Mouse (Mus musculus): Measurements from ENCODE around the gene Fam184b. TPM values are rescaled to one million over a fixed set of nuclear protein-coding genes. Genes with fewer than 3 reads are reported as not detected.

The Fam184b gene
- polyA plus RNA-seq, 1 experiment from 2014 or later = 6.7 TPM

- no peak overlapping the region for H3K27ac ChIP-seq
- no peaks in the 10 kb centered on the region for H3K4me1 ChIP-seq (replicated peaks; ENCODE audit: control insufficient read depth, insufficient read depth, low read length)
- no peak overlapping the region for H3K4me2 ChIP-seq (replicated peaks)
- H3K9me3 ChIP-seq (ENCODE audit: control insufficient read depth, low read length) = peaks cover 11% of the 10 kb centered on the region; the same call in 1 of the 2 replicates
- H3K27me3 ChIP-seq (ENCODE audit: control insufficient read depth, insufficient read depth, low read length) = no peaks in the 10 kb centered on the region
- H3K36me3 ChIP-seq (replicated peaks; ENCODE audit: control insufficient read depth, insufficient read depth) = no peaks in the 10 kb centered on the region
- no peak overlapping the region for H3K9ac ChIP-seq
- ATAC-seq (ENCODE audit: low FRiP score) (no peak), DNase-seq (ENCODE audit: low spot score) (no peak)
- H3K4me3 ChIP-seq (replicated peaks; ENCODE audit: low read length) = no peak overlapping the region
These were observed 9.9 kb downstream of the Fam184b start for GRCm38 (mm10) chr5:45629470-45629869.

DNA sequence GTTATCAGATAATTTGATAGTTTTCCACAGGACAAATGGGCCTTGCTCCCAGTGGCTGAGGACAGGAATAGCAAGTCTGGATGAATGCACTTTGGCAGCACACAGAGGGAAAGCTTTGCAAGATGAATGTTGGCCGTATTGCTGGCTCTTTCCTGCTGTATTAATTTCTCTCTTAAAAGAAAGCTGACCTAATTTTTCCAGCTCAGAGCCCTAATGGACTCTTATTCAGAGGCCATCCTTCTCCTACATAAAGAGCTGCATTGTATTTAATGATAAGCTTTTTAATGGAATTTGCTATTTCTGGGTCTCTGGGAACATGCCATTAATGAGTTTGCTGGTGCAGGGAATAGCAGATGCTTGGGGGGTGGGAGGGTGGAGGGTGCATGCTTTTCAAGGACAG lies 11.6 kb downstream of the Fam184b start:
- Histone ChIP-seq H3K27me3 (ENCODE audit: control insufficient read depth, insufficient read depth, low read length) (no peaks in the 10 kb centered on the region), H3K4me1 (replicated peaks; ENCODE audit: control insufficient read depth, insufficient read depth, low read length) (no peaks in the 10 kb centered on the region), H3K9me3 (ENCODE audit: control insufficient read depth, low read length) (peaks cover 18% of the 10 kb centered on the region; the same call in 1 of the 2 replicates), H3K4me3 (replicated peaks; ENCODE audit: low read length) (no peak overlapping the region), H3K4me2 (replicated peaks) (no peak overlapping the region), H3K27ac (no peak overlapping the region), H3K36me3 (replicated peaks; ENCODE audit: control insufficient read depth, insufficient read depth) (no peaks in the 10 kb centered on the region), H3K9ac (no peak overlapping the region)
- 67% methylated on average over 1 of the region's 1 CpGs for WGBS
- DNase-seq (ENCODE audit: low spot score) (no peak), ATAC-seq (ENCODE audit: low FRiP score) (no peak)

DNA sequence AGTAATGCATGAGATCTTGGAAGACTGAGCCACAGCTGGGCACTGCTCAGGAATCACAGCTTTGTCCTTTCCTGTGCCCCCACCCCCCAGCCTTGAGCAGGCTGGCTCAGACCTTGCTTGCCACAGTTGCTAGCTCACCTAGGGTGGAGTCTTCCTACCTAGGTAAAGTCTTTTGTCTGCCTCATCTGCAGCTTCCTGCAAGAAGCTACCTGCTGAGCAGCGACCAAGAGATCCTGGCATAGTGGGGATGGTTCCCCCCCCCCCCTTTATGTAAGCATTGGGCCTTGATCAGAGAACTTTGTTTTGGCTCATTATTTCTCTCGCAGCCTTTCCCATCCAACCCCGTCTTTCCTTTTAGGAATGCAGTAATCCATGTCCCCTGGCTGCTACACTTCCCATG lies 17.9 kb downstream of the Fam184b start:
- Histone ChIP-seq H3K9ac (no peak overlapping the region), H3K4me3 (replicated peaks; ENCODE audit: low read length) (no peak overlapping the region), H3K27ac (no peak overlapping the region), H3K36me3 (replicated peaks; ENCODE audit: control insufficient read depth, insufficient read depth) (no peaks in the 10 kb centered on the region), H3K27me3 (ENCODE audit: control insufficient read depth, insufficient read depth, low read length) (no peaks in the 10 kb centered on the region), H3K4me1 (replicated peaks; ENCODE audit: control insufficient read depth, insufficient read depth, low read length) (no peaks in the 10 kb centered on the region), H3K4me2 (replicated peaks) (no peak overlapping the region), H3K9me3 (ENCODE audit: control insufficient read depth, low read length) (peaks cover 25% of the 10 kb centered on the region)
- ATAC-seq (ENCODE audit: low FRiP score) (no peak), DNase-seq (ENCODE audit: low spot score) (no peak)
- 51% methylated on average over 3 of the region's 3 CpGs for WGBS

DNA sequence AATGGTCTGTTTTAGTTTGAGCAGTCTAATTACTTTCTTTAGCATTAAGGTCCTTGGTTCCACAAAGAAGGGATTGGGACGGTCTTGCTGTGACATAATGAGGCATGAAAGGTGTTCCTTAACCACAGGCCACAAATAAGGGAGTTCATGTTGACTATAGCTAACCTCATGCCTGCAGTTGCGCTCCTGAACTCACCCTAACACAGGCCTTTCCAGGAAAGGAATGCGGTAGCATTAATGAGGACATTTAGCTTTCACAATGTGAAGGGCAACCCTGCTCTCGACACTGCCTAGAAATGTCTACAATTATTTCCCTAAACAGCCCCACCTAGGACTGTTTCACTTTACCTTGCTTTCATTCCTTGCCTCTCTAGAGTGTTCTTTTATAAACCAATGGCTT lies 40.4 kb downstream of the Fam184b start:
- Histone ChIP-seq H3K27ac (no peak overlapping the region), H3K27me3 (ENCODE audit: control insufficient read depth, insufficient read depth, low read length) (0 out of 2 replicates have a peak, but pooled peaks cover 2% of the 10 kb centered on the region), H3K9ac (no peak overlapping the region), H3K4me3 (replicated peaks; ENCODE audit: low read length) (no peak overlapping the region), H3K4me2 (replicated peaks) (no peak overlapping the region), H3K4me1 (replicated peaks; ENCODE audit: control insufficient read depth, insufficient read depth, low read length) (0 out of 2 replicates have a peak, but pooled peaks cover 3% of the 10 kb centered on the region), H3K36me3 (replicated peaks; ENCODE audit: control insufficient read depth, insufficient read depth) (no peaks in the 10 kb centered on the region), H3K9me3 (ENCODE audit: control insufficient read depth, low read length) (0 out of 2 replicates have a peak, but pooled peaks cover 3% of the 10 kb centered on the region)
- 77% methylated on average over 4 of the region's 4 CpGs for WGBS
- no peak for ATAC-seq (ENCODE audit: low FRiP score)
- no peak for DNase-seq (ENCODE audit: low spot score)

- H3K36me3 ChIP-seq (replicated peaks; ENCODE audit: control insufficient read depth, insufficient read depth) = no peaks in the 10 kb centered on the region
- DNase-seq (ENCODE audit: low spot score) (peak; percentile 66), ATAC-seq (ENCODE audit: low FRiP score) (peak; percentile 85; the same call in 1 of the 2 replicates)
- H3K4me1 ChIP-seq (replicated peaks; ENCODE audit: control insufficient read depth, insufficient read depth, low read length) = 0 out of 2 replicates have a peak, but pooled peaks cover 3% of the 10 kb centered on the region
- H3K27ac ChIP-seq = peak overlapping the region; percentile 29
- H3K27me3 ChIP-seq (ENCODE audit: control insufficient read depth, insufficient read depth, low read length) = 0 out of 2 replicates have a peak, but pooled peaks cover 3% of the 10 kb centered on the region
- H3K9me3 ChIP-seq (ENCODE audit: control insufficient read depth, low read length) = 0 out of 2 replicates have a peak, but pooled peaks cover 3% of the 10 kb centered on the region
- H3K9ac ChIP-seq = no peak overlapping the region
- no peak overlapping the region for H3K4me2 ChIP-seq (replicated peaks)
- 45% methylated on average over 3 of the region's 3 CpGs for WGBS
- H3K4me3 ChIP-seq (replicated peaks; ENCODE audit: low read length) = no peak overlapping the region
These were observed 43.9 kb downstream of the Fam184b start for GRCm38 (mm10) chr5:45595363-45596039.

DNA sequence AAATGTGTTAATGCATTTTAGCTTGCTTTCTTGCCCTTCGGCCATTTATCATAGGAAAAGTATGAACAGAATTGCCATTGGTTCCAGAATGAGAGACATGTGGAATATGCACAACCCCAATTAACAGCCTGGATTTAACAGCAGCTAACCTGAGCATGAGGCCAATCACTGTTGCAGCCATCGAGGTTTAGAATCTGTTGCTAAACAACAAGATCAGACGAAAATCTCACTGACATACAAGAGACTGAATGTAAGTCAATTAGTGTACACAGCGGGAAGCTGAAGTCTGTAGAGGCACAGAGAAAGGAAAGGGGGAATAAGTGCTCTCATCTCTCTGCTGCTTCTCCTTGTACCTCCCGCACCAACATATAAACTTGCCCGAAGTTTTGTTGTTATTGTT lies 46.1 kb downstream of the Fam184b start:
- WGBS = 75% methylated on average over 6 of the region's 6 CpGs
- DNase-seq (ENCODE audit: low spot score) = no peak
- H3K9me3 ChIP-seq (ENCODE audit: control insufficient read depth, low read length) = 0 out of 2 replicates have a peak, but pooled peaks cover 3% of the 10 kb centered on the region

GRCm38 (mm10) chr5:45590094-45590493 lies 49.3 kb downstream of the Fam184b start:
- DNase-seq (ENCODE audit: low spot score) = no peak
- WGBS = 89% methylated on average over 4 of the region's 4 CpGs
- ATAC-seq (ENCODE audit: low FRiP score) = no peak
- Histone ChIP-seq H3K4me3 (replicated peaks; ENCODE audit: low read length) (no peak overlapping the region), H3K27me3 (ENCODE audit: control insufficient read depth, insufficient read depth, low read length) (0 out of 2 replicates have a peak, but pooled peaks cover 3% of the 10 kb centered on the region), H3K36me3 (replicated peaks; ENCODE audit: control insufficient read depth, insufficient read depth) (no peaks in the 10 kb centered on the region), H3K4me1 (replicated peaks; ENCODE audit: control insufficient read depth, insufficient read depth, low read length) (no peaks in the 10 kb centered on the region), H3K9me3 (ENCODE audit: control insufficient read depth, low read length) (peaks cover 13% of the 10 kb centered on the region; the same call in 1 of the 2 replicates), H3K9ac (no peak overlapping the region), H3K4me2 (replicated peaks) (no peak overlapping the region), H3K27ac (no peak overlapping the region)

More for the DNA sequence above, 46.1 kb downstream of the Fam184b start:
- no peak for ATAC-seq (ENCODE audit: low FRiP score)
- Histone ChIP-seq H3K4me2 (replicated peaks) (no peak overlapping the region), H3K27ac (no peak overlapping the region), H3K27me3 (ENCODE audit: control insufficient read depth, insufficient read depth, low read length) (0 out of 2 replicates have a peak, but pooled peaks cover 3% of the 10 kb centered on the region), H3K4me3 (replicated peaks; ENCODE audit: low read length) (no peak overlapping the region), H3K4me1 (replicated peaks; ENCODE audit: control insufficient read depth, insufficient read depth, low read length) (0 out of 2 replicates have a peak, but pooled peaks cover 3% of the 10 kb centered on the region), H3K36me3 (replicated peaks; ENCODE audit: control insufficient read depth, insufficient read depth) (no peaks in the 10 kb centered on the region), H3K9ac (no peak overlapping the region)

DNA sequence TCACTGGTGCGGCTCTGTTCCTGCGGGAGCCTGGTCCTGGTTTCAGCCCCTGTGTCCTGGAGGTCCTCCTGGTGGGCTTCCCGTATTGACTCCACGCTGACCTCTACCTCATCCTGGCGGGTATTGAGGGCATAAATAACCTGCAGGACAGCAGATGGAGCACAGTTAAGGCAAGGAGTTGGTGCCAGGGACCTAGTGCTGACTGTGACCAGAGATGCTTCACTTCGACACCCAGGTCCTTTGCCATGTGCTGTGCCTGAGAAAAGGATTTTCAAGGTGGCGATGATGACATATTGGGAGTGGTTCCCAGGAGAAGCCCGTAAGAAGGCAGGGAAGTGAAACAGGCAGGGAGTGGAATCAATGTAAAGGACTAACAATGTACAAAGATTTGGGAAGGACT lies 54.8 kb downstream of the Fam184b start:
- no peak overlapping the region for H3K9ac ChIP-seq
- H3K9me3 ChIP-seq (ENCODE audit: control insufficient read depth, low read length) = peaks cover 14% of the 10 kb centered on the region; the same call in 1 of the 2 replicates
- no peaks in the 10 kb centered on the region for H3K27me3 ChIP-seq (ENCODE audit: control insufficient read depth, insufficient read depth, low read length)
- H3K4me2 ChIP-seq (replicated peaks) = no peak overlapping the region
- ATAC-seq (ENCODE audit: low FRiP score) (no peak), DNase-seq (ENCODE audit: low spot score) (no peak)
- H3K4me1 ChIP-seq (replicated peaks; ENCODE audit: control insufficient read depth, insufficient read depth, low read length) = no peaks in the 10 kb centered on the region
- no peaks in the 10 kb centered on the region for H3K36me3 ChIP-seq (replicated peaks; ENCODE audit: control insufficient read depth, insufficient read depth)
- H3K4me3 ChIP-seq (replicated peaks; ENCODE audit: low read length) = no peak overlapping the region
- 88% methylated on average over 8 of the region's 8 CpGs for WGBS
- no peak overlapping the region for H3K27ac ChIP-seq

- ATAC-seq (ENCODE audit: low FRiP score) = no peak
- Histone ChIP-seq H3K4me2 (replicated peaks) (no peak overlapping the region), H3K27me3 (ENCODE audit: control insufficient read depth, insufficient read depth, low read length) (no peaks in the 10 kb centered on the region), H3K4me3 (replicated peaks; ENCODE audit: low read length) (no peak overlapping the region), H3K4me1 (replicated peaks; ENCODE audit: control insufficient read depth, insufficient read depth, low read length) (no peaks in the 10 kb centered on the region), H3K27ac (no peak overlapping the region), H3K36me3 (replicated peaks; ENCODE audit: control insufficient read depth, insufficient read depth) (no peaks in the 10 kb centered on the region), H3K9ac (no peak overlapping the region), H3K9me3 (ENCODE audit: control insufficient read depth, low read length) (0 out of 2 replicates have a peak, but pooled peaks cover 3% of the 10 kb centered on the region)
- DNase-seq (ENCODE audit: low spot score) = no peak
- 89% methylated on average over 10 of the region's 10 CpGs for WGBS
These were observed 59.1 kb downstream of the Fam184b start for GRCm38 (mm10) chr5:45580279-45580678.

Measured in hindbrain, embryonic 14.5 days (tissue).